Mouse (Mus musculus): ENCODE data around the gene Rhbdl3.

Rhbdl3 gene

DNA sequence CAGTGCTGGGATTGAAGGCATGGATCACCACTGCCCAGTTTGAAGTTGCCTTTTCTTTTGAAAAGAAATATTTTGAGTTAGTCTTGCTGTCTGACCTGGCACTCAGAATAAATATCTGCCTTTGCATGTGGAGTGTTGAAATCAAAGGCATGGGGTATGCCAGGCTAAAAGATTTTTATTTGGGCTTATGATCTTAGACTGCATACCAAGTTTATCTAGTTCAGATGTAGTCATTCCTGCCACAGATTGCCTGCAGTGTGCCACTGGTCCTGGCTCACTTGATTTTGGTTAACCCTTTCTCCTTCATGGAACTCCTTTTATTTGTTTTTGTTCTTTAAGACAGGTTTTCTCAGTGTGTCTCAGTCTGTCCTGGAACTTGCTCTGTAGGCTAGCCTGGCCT, 83.7 kb downstream of the Rhbdl3 start:
- DNase-seq (ENCODE audit: inconsistent ontology term): no peak

GRCm38 (mm10) chr11:80385055-80385454, 84.3 kb downstream of the Rhbdl3 start:
- no peak for DNase-seq (ENCODE audit: inconsistent ontology term)

- DNase-seq (ENCODE audit: inconsistent ontology term): no peak
Measured at GRCm38 (mm10) chr11:80386790-80387189, 86.1 kb downstream of the Rhbdl3 start.

- no peak for DNase-seq (ENCODE audit: inconsistent ontology term)
Measured at GRCm38 (mm10) chr11:80389885-80390284, 89.2 kb downstream of the Rhbdl3 start.

DNA sequence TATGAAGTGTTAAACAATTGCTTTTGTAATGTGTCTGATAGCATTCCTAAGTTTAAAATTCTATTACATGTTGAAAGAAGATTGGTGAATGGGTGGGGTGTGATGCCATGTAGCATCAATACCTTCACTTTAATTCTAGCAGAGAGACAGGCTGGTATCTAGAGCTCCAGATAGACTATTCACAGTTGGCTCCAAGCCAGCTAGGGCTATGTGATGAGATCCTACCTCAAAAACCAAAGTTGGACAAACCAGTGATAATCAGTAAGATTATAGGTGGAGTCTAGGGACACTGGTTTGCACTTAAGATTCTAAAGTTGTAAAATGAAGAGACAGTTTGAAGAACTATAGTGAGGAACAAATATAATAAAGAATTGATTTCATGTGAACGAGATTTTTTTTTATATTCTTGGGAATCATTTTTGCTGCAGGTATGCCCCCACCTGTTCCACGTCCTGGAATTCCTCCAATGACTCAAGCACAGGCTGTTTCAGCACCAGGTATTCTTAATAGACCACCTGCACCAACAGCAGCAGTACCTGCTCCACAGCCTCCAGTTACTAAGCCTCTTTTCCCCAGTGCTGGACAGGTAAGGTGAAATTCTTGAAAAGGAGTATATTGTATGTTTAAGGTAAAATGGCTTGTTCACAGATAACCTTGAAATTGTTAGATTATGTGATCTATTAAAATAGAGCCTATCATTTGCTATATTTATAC, 90.9 kb downstream of the Rhbdl3 start:
- no peak for DNase-seq (ENCODE audit: inconsistent ontology term)

GRCm38 (mm10) chr11:80395930-80396329, 95.2 kb downstream of the Rhbdl3 start:
- DNase-seq (ENCODE audit: inconsistent ontology term): no peak

DNA sequence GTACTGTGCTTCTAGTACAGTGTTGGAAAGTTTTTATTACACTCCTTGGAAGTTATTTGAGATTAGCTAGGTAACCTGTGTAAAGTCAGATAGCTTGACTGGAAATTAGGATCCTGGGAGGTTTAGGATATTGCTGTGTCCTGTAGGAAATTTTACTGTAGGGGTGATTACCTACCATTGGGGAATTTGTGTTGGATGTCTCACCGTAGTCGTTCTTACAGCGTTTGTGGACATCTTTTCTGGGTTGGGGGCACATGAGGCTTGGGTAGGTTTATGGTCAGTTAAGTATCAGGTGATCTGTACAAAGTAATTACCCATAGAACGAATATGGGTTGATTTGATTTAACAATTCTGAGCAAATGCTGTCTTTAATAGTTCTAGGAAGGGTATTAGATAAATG, 95.9 kb downstream of the Rhbdl3 start:
- no peak for DNase-seq (ENCODE audit: inconsistent ontology term)
